ENCODE assay signal across 15 mouse cellular contexts in genomic region chr11:51917951-51918350, GRCm38 (mm10). TPM values are rescaled to one million over a fixed set of nuclear protein-coding genes. Genes with fewer than 3 reads are reported as not detected.
DNase-seq lines count a peak whose midpoint lies in the region; ATAC-seq and TF ChIP-seq lines count a peak whose summit lies in the region.
"Had no signal": no experiment of that assay in that cellular context is flagged by ENCODE, and none has a peak within 500 bp of the region (broad histone marks: within the 10 kb centered on the region; RNA-seq: fewer than 3 reads in every experiment).

No protein-coding gene starts in this region.

- WGBS in lung, postnatal 0 days: 40% methylated on average over 2 of the region's 2 CpGs

- H3K4me2 ChIP-seq in lung, postnatal 0 days (replicated peaks; ENCODE audit: low read depth, low read length): no peak overlapping the region
- H3K4me2 ChIP-seq: heart, embryonic 13.5 days; liver, embryonic 12.5 days; midbrain, embryonic 12.5 days; neural tube, embryonic 12.5 days had no signal

- H3K4me3 ChIP-seq in lung, postnatal 0 days (ENCODE audit: low read depth, low read length): no peak overlapping the region
- H3K4me3 ChIP-seq: heart, embryonic 13.5 days; liver, embryonic 12.5 days; midbrain, embryonic 12.5 days; neural tube, embryonic 12.5 days had no signal

- peak; percentile 3 for ATAC-seq in lung, postnatal 0 days
- ATAC-seq: inflammation-experienced regulatory T-cells, adult 6 months; liver, embryonic 12.5 days had no signal

- no peaks in the 10 kb centered on the region for H3K36me3 ChIP-seq in lung, postnatal 0 days (ENCODE audit: insufficient read depth, low read length)
- H3K36me3 ChIP-seq: heart, embryonic 13.5 days; liver, embryonic 12.5 days; midbrain, embryonic 12.5 days; neural tube, embryonic 12.5 days had no signal

- no peak overlapping the region for H3K9ac ChIP-seq in lung, postnatal 0 days (replicated peaks; ENCODE audit: low read depth)
- H3K9ac ChIP-seq: heart, embryonic 13.5 days; liver, embryonic 12.5 days; midbrain, embryonic 12.5 days; neural tube, embryonic 12.5 days had no signal

- peak overlapping the region; percentile 98 for H3K27ac ChIP-seq in lung, postnatal 0 days (ENCODE audit: low read length)
- H3K27ac ChIP-seq: heart, embryonic 13.5 days; liver, embryonic 12.5 days; midbrain, embryonic 12.5 days; neural tube, embryonic 12.5 days had no signal

- H3K9me3 ChIP-seq in lung, postnatal 0 days (ENCODE audit: low read length): no peaks in the 10 kb centered on the region
- H3K9me3 ChIP-seq: heart, embryonic 13.5 days; liver, embryonic 12.5 days; neural tube, embryonic 12.5 days had no signal

- H3K4me1 ChIP-seq in lung, postnatal 0 days (ENCODE audit: insufficient read depth, low read depth, low read length): peaks cover 17% of the 10 kb centered on the region; the same call in 1 of the 2 replicates

- peak; percentile 31 to 37 for DNase-seq in adrenal gland, postnatal 36 days
- no peak for DNase-seq in adrenal gland, adult 8-10 months
- peak; percentile 75 for DNase-seq in 3T3-L1 (ENCODE audit: low read depth, low spot score)
- DNase-seq in kidney, adult 9 months: peak; percentile 40
- DNase-seq in lung, postnatal 0 days (ENCODE audit: low spot score): peak; percentile 83
- DNase-seq in left cerebral cortex, postnatal 4 days: no peak
- no peak for DNase-seq in layer of hippocampus, postnatal 10 days (ENCODE audit: low spot score in 2 of 2)
- DNase-seq in testis, postnatal 10 days (ENCODE audit: low spot score): no peak
- DNase-seq: cerebellum, adult 8-10 months; retina, postnatal 1 day had no signal

- TF ChIP-seq EP300 in lung, postnatal 0 days (IDR thresholded peaks at IDR 0.05): peak; percentile 67; the same call in 1 of the 2 replicates

- no peaks in the 10 kb centered on the region for H3K27me3 ChIP-seq in lung, postnatal 0 days (replicated peaks; ENCODE audit: insufficient read depth, low read length)
- H3K27me3 ChIP-seq: heart, embryonic 13.5 days; midbrain, embryonic 12.5 days; neural tube, embryonic 12.5 days had no signal

- TF ChIP-seq CTCF in lung, postnatal 0 days (IDR thresholded peaks at IDR 0.05): no peak

- intact Hi-C loops in left cerebral cortex, postnatal 4 days (cut with DNase I): no loop called here

RNA-seq across cellular contexts. Expression of gene Cdkn2aipnl, which starts 49.5 kb away (rescaled TPM):
- 10 to 100 TPM; 17.8 to 18.2 TPM for total RNA-seq in adrenal gland, postnatal 36 days (2021)
- 10 to 100 TPM; 16.9 to 25.6 (median 21.3) TPM for total RNA-seq in adrenal gland, adult 8-10 months (2022)
- 55.9 and 56.9 TPM in 2 replicates for polyA plus RNA-seq in lung, postnatal 0 days (2015; fragmentation: Nextera tagmentation; extraction: Ambion mirVana)
- 10 to 100 TPM; 52.8 to 53.3 TPM for total RNA-seq in left cerebral cortex, postnatal 4 days (2021)
- 10 to 100 TPM; 37.4 to 37.8 TPM for total RNA-seq in layer of hippocampus, postnatal 10 days (2021)

Comparison
In these comparisons a context has a peak if more than half of its experiments do, and no peak if none do; other contexts are left out.
1. DNase-seq: peak in adrenal gland, postnatal 36 days (2 of 2), 3T3-L1 (single experiment), kidney, adult 9 months (single experiment) and lung, postnatal 0 days (single experiment); none in adrenal gland, adult 8-10 months (single experiment), left cerebral cortex, postnatal 4 days (single experiment), layer of hippocampus, postnatal 10 days (0 of 2) and testis, postnatal 10 days (single experiment).